Mouse (Mus musculus) limb, embryonic 12.5 days (tissue): Measurements from ENCODE around the gene Dlx6. TPM values are rescaled to one million over a fixed set of nuclear protein-coding genes. Genes with fewer than 3 reads are reported as not detected.

ENCODE experiments used
- ATAC-seq: fragments of 200-750 bp; cut with Nextera tagmentation; 2 replicates; pipeline ENCODE4 v1.8.0; 2017; ENCODE audit warnings: low read depth, moderate TSS enrichment; ENCODE audit not compliant: insufficient number of reproducible peaks, insufficient read depth, low FRiP score, low TSS enrichment
- H3K27ac ChIP-seq: fragments of 300-500 bp; sonication (generic); 2 replicates; pipeline ENCODE4 v1.5.1; 2016; ENCODE audit warnings: mild to moderate bottlenecking, moderate library complexity
- H3K27me3 ChIP-seq: fragments of 300-500 bp; sonication (generic); 2 replicates; pipeline ENCODE4 v1.6.1; 2016; ENCODE audit warnings: mild to moderate bottlenecking, moderate library complexity
- H3K36me3 ChIP-seq: fragments of 300-500 bp; sonication (generic); 2 replicates; pipeline ENCODE4 v1.6.1; 2016; ENCODE audit warnings: mild to moderate bottlenecking, moderate library complexity
- H3K4me1 ChIP-seq: fragments of 300-500 bp; sonication (generic); replicated peaks from 2 replicates; pipeline ENCODE4 v1.6.1; 2016
- H3K4me2 ChIP-seq: fragments of 300-500 bp; sonication (generic); 2 replicates; pipeline ENCODE4 v1.6.1; 2016; ENCODE audit warnings: mild to moderate bottlenecking, moderate library complexity
- H3K4me3 ChIP-seq: fragments of 300-500 bp; sonication (generic); replicated peaks from 2 replicates; pipeline ENCODE4 v1.5.1; 2016; ENCODE audit warnings: mild to moderate bottlenecking
- H3K9ac ChIP-seq: fragments of 300-500 bp; sonication (generic); replicated peaks from 2 replicates; pipeline ENCODE4 v1.6.1; 2016; ENCODE audit warnings: mild to moderate bottlenecking, moderate library complexity
- H3K9me3 ChIP-seq: fragments of 300-500 bp; sonication (generic); 2 replicates; pipeline ENCODE4 v1.6.1; 2016; ENCODE audit warnings: mild to moderate bottlenecking, moderate library complexity
- WGBS: fragments of 180-500 bp; shearing (Covaris S2); methylation state at CpG from one replicate; pipeline ENCODE4 v1.1.7; 2016; 5-methylcytosine and 5-hydroxymethylcytosine counted together
- polyA plus RNA-seq: library from polyadenylated mRNA; unstranded; fragments of >200 nt; fragmentation: Nextera tagmentation; extraction: Ambion mirVana; gene quantifications from 2 replicates; pipeline ENCODE4 v1.2.1, GENCODE M21; 2016

Gene Dlx6
- 2.2 and 2.5 TPM in 2 replicates for polyA plus RNA-seq

DNA sequence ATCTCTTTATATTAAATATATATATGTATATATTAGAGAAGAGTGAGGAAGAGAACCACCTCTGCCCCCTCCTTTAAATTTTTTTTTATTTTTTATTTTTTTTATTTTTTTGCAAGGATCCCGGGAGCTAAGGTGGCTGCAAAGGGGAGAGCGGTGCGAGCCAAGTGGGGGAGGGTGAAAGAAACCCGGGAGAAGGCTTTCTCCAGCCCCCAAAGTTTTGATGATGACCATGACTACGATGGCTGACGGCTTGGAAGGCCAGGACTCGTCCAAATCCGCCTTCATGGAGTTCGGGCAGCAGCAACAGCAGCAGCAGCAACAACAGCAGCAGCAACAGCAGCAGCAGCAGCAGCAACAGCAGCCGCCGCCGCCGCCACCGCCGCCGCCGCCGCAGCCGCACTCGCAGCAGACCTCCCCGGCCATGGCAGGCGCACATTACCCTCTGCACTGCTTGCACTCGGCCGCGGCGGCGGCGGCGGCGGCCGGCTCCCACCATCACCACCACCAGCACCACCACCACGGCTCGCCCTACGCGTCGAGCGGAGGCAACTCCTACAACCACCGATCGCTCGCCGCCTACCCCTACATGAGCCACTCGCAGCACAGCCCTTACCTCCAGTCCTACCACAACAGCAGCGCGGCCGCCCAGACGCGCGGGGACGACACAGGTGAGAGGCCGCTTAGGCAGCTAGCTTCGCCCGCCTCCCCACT lies at the start of gene Dlx6:
Gene Dlx6 (plus strand): TSS at position 175 of the 711 bp plus-strand sequence.
- peak; percentile 68 for ATAC-seq
- Histone ChIP-seq H3K4me1 (peaks cover 28% of the 10 kb centered on the region), H3K27me3 (peaks cover 91% of the 10 kb centered on the region), H3K36me3 (no peaks in the 10 kb centered on the region), H3K27ac (0 out of 2 replicates have a peak within 1 kb of the TSS, but pooled peaks have one; percentile 47), H3K4me3 (peak within 1 kb of the TSS; percentile 55), H3K9ac (peak within 1 kb of the TSS; percentile 69), H3K9me3 (no peaks in the 10 kb centered on the region), H3K4me2 (peak within 1 kb of the TSS; percentile 88)
- under 1% methylated on average over 46 of the region's 52 CpGs for WGBS

DNA sequence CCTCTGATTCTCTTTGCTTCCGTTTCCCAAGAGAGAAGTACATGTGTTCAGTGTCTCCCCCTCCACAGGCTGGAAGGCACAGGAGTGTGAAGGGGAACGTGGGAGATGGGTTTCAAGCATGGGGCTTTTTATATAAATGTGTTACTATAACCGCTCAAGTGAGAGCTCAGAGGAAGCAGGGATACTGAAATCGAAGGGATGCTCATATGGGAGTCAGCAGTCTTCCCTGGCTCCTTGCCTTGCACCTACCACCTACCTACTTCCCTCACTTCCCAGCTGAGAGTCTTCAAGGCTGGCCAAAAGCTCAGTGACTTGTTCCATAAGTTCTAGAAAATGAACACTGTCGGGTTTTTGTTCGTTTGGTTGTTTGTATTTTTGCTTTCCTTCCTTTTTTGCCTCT lies 46.3 kb upstream of the Dlx6 start:
- 80% methylated on average over 6 of the region's 6 CpGs for WGBS
- Histone ChIP-seq H3K4me3 (no peak overlapping the region), H3K27ac (no peak overlapping the region), H3K36me3 (no peaks in the 10 kb centered on the region), H3K27me3 (0 out of 2 replicates have a peak, but pooled peaks cover 2% of the 10 kb centered on the region), H3K9ac (no peak overlapping the region), H3K9me3 (no peaks in the 10 kb centered on the region), H3K4me1 (0 out of 2 replicates have a peak, but pooled peaks cover 3% of the 10 kb centered on the region), H3K4me2 (no peak overlapping the region)
- no peak for ATAC-seq

DNA sequence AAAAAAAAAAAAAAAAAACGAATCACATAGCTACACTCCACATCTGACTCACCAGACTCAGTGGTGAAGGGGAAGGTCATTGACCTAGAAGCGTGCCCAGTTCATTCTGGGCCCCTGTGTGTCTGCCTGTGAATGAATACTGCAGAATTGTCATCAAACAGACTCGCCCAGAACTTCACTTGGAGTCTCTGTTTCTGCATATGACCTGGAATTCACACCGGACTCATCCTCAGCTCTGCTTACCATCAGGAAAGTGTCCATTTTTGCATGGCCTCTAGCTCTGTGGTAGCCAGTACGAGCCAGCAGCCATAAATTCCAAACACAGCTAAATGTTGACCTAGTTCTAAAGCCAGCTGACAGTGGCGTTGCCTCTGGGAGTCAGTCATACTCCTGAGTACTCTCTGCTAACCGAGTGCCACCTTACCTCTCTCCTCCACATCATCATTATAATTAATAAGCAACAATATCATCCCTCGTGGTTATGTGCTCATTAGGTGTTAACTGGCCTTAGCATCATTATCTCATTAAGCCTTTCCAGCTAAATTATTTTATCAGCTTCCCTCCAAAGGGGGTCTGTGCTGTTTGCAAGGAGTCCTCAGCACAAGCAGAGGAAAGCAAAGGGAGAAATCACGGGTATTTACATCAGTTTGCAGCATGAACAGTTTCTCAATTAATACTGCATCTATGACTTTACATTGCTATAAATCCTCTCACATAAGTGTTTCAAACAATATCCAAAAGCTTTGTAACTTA lies 44.9 kb upstream of the Dlx6 start:
- H3K36me3 ChIP-seq = no peaks in the 10 kb centered on the region
- H3K27ac ChIP-seq = no peak overlapping the region
- no peak overlapping the region for H3K4me3 ChIP-seq
- H3K27me3 ChIP-seq = 0 out of 2 replicates have a peak, but pooled peaks cover 2% of the 10 kb centered on the region
- H3K4me1 ChIP-seq = 0 out of 2 replicates have a peak, but pooled peaks cover 3% of the 10 kb centered on the region
- ATAC-seq = no peak
- no peaks in the 10 kb centered on the region for H3K9me3 ChIP-seq
- WGBS = 46% methylated on average over 9 of the region's 9 CpGs
- H3K4me2 ChIP-seq = no peak overlapping the region
- no peak overlapping the region for H3K9ac ChIP-seq

DNA sequence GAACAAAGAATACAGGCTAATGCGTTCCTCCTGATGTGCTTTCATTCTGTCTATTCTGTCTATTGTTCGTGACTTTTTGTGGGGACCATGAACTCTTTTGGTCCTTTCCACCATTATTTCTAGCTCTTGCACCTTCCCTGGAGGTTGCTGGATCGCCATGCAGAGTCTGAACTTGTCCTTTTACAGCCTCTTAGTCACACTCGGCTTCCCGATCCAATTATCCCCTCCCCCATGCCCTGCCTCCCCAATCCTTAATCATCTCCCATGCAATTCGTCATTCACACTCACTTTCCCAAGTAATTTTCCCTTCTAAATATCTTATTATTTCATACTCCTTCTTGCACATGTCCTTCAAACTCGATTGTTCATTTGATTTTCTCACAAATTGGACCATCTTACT lies 44.0 kb upstream of the Dlx6 start:
- Histone ChIP-seq H3K36me3 (no peaks in the 10 kb centered on the region), H3K9ac (no peak overlapping the region), H3K27me3 (0 out of 2 replicates have a peak, but pooled peaks cover 2% of the 10 kb centered on the region), H3K4me3 (no peak overlapping the region), H3K4me1 (0 out of 2 replicates have a peak, but pooled peaks cover 3% of the 10 kb centered on the region), H3K4me2 (no peak overlapping the region), H3K9me3 (no peaks in the 10 kb centered on the region), H3K27ac (no peak overlapping the region)
- WGBS = 32% methylated on average over 7 of the region's 7 CpGs
- ATAC-seq = no peak

DNA sequence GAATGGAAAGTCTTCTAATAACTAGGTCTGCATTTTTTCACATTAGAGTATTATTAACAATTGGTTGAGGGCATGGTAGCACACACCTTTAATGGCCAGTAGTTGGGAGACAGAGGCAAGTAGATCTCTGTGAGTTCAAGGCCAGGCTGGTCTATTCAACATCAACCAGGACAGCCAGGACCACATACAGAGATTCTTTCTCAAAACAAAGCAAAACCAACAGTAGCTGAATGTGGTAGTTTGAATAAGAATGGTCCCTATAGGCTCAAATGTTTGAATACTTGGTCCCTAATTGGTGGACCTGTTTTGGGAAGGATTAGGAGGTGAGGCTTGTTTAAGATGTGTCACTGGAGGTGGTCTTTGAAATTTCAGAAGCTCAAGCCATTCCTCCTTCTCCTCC lies 37.8 kb upstream of the Dlx6 start:
- no peak for ATAC-seq
- Histone ChIP-seq H3K9me3 (no peaks in the 10 kb centered on the region), H3K4me3 (no peak overlapping the region), H3K36me3 (no peaks in the 10 kb centered on the region), H3K27ac (no peak overlapping the region), H3K4me2 (no peak overlapping the region), H3K27me3 (no peaks in the 10 kb centered on the region), H3K4me1 (no peaks in the 10 kb centered on the region), H3K9ac (no peak overlapping the region)

DNA sequence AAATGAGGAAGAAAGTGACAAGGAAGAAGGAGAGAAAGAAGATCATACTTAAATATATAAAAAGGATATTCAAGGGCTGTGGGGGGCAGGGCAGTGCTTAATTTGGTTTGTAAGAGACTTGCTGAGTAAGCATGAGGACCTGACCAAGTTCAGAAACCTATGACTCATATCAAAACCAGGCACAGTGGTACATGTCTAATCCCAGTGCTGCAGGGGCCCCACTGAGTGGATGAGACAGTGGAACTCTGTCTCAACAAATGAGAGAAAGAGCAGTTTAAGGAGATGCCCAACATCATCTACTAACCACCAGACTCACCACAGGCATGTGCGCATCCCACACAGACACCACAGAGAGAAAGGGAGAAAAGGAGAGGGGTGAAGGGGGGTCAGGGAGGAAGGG lies 36.3 kb upstream of the Dlx6 start:
- Histone ChIP-seq H3K9ac (no peak overlapping the region), H3K27me3 (no peaks in the 10 kb centered on the region), H3K36me3 (no peaks in the 10 kb centered on the region), H3K9me3 (no peaks in the 10 kb centered on the region), H3K27ac (no peak overlapping the region), H3K4me1 (no peaks in the 10 kb centered on the region), H3K4me3 (no peak overlapping the region), H3K4me2 (no peak overlapping the region)
- 93% methylated on average over 1 of the region's 1 CpGs for WGBS
- no peak for ATAC-seq

DNA sequence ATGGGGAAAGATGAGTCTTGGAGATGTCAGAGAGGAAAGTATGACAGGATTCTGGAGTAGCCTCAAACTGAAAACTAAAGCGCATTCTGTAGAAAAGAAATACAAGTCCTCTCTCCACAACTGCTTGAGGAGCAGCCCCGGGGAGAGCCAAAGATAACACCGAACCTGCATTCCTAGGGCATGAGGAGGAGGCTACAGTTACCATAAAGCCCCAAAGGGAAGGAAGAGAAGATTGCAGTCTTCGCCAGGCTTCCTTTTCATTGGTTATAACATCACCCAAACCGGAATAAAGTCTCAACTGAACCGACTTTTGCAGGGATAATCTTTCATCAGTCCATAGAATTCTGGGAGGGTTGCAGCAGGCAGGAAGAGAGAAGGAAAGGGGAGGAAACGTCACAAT lies 32.7 kb upstream of the Dlx6 start:
- H3K4me2 ChIP-seq = no peak overlapping the region
- no peak overlapping the region for H3K4me3 ChIP-seq
- H3K9me3 ChIP-seq = no peaks in the 10 kb centered on the region
- H3K27ac ChIP-seq = no peak overlapping the region
- no peaks in the 10 kb centered on the region for H3K27me3 ChIP-seq
- no peak overlapping the region for H3K9ac ChIP-seq
- H3K4me1 ChIP-seq = no peaks in the 10 kb centered on the region
- 77% methylated on average over 7 of the region's 7 CpGs for WGBS
- ATAC-seq = no peak
- no peaks in the 10 kb centered on the region for H3K36me3 ChIP-seq

DNA sequence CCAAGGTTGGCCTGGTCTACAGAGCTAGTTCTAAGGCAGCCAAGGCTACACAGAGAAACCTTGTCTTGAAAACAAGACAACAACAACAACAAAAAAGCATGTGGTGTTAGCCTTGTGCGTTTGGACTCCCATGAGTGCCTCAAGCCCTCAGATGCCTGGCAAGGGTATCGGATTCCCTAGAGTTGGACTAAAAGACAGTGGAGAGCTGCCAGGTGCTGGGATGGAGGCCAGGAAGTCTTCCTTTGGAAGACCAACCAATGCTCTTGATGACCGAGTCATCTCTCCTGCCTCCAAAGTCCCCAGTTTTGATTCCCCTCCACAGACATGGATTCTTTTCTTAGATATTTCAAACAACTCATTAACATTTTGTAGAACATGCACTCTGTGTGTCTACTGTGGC lies 29.8 kb upstream of the Dlx6 start:
- ATAC-seq = no peak
- H3K4me1 ChIP-seq = no peaks in the 10 kb centered on the region
- H3K36me3 ChIP-seq = no peaks in the 10 kb centered on the region
- peaks cover 4% of the 10 kb centered on the region; the same call in 1 of the 2 replicates for H3K27me3 ChIP-seq
- no peaks in the 10 kb centered on the region for H3K9me3 ChIP-seq
- H3K4me3 ChIP-seq = no peak overlapping the region
- H3K9ac ChIP-seq = no peak overlapping the region
- no peak overlapping the region for H3K4me2 ChIP-seq
- H3K27ac ChIP-seq = no peak overlapping the region
- 90% methylated on average over 3 of the region's 3 CpGs for WGBS

DNA sequence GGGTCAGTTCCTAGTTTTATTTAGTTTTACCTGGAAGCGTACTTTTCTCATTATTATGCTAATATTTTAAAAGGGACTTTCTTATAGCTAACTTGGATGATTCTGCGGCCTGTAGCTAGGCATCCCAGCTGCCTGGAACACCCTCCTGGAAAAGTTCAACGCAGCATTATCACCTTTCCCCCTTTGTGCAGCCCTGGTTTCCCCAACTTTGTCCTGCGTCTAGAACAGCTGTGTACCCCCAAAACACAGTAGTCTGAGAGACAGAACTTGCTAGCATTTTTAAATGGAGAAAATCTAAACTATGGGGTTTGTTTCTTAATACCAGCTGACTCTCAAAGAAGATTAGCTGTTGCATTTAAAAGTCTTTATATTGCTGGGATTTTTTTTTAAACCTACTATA lies 14.6 kb upstream of the Dlx6 start:
- H3K27ac ChIP-seq = no peak overlapping the region
- no peaks in the 10 kb centered on the region for H3K36me3 ChIP-seq
- H3K4me3 ChIP-seq = no peak overlapping the region
- 11% methylated on average over 4 of the region's 4 CpGs for WGBS
- H3K27me3 ChIP-seq = peaks cover 65% of the 10 kb centered on the region
- no peak for ATAC-seq
- no peak overlapping the region for H3K4me2 ChIP-seq
- peaks cover 8% of the 10 kb centered on the region; the same call in 1 of the 2 replicates for H3K4me1 ChIP-seq
- no peaks in the 10 kb centered on the region for H3K9me3 ChIP-seq
- H3K9ac ChIP-seq = no peak overlapping the region

DNA sequence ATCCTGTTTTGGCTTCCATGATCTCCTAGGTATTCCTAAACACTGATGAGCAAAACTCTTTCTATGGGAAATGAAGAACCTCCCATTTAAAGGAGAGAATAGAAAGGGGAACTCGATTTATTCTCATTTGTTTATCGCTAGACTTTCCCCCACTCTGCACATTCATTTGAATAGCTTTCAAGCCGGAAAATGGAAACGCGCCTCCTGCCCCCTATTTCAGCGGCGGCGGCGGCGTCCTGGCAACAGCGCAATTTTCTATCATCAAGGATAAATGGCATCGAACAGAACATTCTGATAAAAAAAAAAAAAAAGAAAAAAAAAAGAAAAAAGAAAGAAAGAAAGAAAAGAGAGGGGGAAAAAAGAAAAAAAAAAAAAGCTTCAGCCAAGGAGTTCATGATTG lies 13.4 kb upstream of the Dlx6 start:
- ATAC-seq = no peak
- no peak overlapping the region for H3K9ac ChIP-seq
- no peak overlapping the region for H3K27ac ChIP-seq
- H3K4me2 ChIP-seq = no peak overlapping the region
- H3K9me3 ChIP-seq = no peaks in the 10 kb centered on the region
- H3K4me3 ChIP-seq = no peak overlapping the region
- H3K36me3 ChIP-seq = no peaks in the 10 kb centered on the region
- WGBS = under 1% methylated on average over 12 of the region's 12 CpGs
- H3K4me1 ChIP-seq = peaks cover 13% of the 10 kb centered on the region; the same call in 1 of the 2 replicates
- H3K27me3 ChIP-seq = peaks cover 76% of the 10 kb centered on the region

DNA sequence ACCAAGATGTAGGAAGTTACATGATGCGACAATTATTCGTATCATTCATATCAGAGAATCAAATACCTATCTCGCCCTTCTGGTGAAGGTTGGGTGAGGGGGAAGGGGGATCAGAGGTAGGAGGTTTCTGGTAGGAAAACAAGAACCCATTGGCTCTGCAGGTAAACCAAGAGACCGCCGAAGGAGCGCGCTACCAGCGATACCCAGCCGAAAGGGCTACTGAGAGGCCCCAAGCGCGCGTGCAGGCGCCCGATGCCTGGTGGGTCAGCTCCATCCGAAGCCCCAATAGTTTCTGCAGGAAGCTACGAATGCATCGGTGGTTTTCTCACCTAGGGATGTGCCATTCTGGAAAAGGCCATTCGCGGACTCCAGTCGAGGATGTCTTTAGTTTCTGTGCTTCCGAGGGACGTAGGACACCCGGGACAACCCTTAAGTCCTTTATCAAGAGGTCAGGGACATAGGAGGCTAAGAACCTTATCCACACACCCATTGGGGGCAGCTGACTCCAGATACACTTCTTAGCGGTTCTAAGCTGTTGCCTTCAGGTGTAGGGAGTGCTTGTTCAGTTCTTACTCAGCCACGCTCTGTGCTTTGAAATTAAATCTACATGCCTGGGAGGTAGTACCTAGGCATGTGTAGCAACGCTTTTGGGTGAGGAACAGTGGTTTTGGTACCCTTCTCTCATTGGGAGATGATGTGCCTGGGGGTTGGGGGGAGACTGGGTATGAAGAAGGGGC lies 12.6 kb upstream of the Dlx6 start:
- H3K4me3 ChIP-seq = peak overlapping the region; percentile 9; the same call in 1 of the 2 replicates
- H3K4me2 ChIP-seq = 0 out of 2 replicates have a peak overlapping the region, but pooled peaks have one; percentile 21
- no peaks in the 10 kb centered on the region for H3K36me3 ChIP-seq
- no peak overlapping the region for H3K27ac ChIP-seq
- H3K9ac ChIP-seq = no peak overlapping the region
- H3K9me3 ChIP-seq = no peaks in the 10 kb centered on the region
- peaks cover 20% of the 10 kb centered on the region for H3K4me1 ChIP-seq
- WGBS = under 1% methylated on average over 26 of the region's 26 CpGs
- H3K27me3 ChIP-seq = peaks cover 81% of the 10 kb centered on the region
- no peak for ATAC-seq
